Mouse (Mus musculus): ENCODE measurements at regions not wholly inside any gene's neighbourhood (a gene's known extent, or its start where the extent isn't known, plus 50 kb on each side); places are given as distances from the start of the nearest gene placed in this dataset.

DNA sequence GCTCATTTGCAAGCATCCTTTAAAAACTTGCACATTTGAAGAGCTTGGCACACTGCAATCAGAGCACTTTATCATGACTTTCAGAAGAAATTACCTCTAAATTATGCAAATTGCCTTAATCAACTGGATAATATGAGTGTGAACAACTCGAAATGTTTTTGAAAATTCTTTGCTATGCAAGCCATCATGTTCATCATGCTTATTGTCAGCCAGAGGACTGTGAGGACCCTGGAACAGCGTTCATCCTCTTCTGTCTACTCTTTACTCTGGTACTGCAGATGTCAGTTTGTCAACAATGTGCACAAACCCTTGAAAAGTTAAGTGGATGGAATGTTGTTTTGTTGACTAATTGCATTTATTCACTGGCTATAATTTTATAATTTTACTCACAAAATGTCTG, 1899.9 kb upstream of the Slc39a10 start:
- DNase-seq, result no peak

DNA sequence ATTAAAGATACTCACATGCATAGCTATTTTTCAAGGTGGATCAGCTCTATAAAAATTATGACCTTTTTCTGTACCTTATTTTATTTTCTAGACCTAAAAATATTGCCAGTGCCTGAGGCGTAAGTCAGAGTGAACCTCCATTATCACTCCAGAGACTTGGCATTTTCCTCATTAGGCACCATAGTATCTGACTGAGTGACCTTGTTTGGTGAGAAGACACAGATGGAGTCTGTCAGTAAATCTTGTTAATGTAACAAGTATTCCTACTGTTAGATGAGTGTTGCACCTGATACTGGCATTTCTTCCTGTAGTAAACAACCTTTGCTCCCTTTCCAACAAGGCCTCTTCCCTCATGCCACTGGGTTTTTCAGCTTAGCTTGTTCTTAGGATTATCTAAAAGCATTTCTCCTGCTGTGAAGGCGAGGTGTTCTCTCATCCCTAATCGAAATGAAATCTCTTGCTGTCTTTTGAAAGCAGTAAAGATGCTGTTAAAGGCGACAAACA, 1860.7 kb upstream of the Slc39a10 start:
- peak; percentile 49 for DNase-seq

DNA sequence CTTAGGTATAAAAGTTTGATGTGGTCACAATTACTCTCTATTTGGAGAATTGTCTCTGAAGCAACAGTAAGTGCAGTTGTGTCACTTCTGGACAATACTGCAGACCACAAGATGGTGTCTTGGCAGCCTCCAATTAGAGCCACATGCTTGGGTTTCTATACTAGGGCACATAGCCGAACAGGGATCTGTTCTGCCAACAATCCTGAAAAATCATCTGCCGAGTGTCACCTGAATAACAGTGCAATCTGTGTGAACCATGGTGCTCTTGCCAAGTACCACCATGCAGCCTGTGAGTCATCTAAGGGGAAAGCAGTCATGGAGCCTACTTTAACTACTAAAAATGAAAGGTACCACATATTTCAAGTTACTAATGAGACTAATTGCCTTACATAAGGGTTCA, 1840.9 kb upstream of the Slc39a10 start:
- peak; percentile 97 for DNase-seq

DNA sequence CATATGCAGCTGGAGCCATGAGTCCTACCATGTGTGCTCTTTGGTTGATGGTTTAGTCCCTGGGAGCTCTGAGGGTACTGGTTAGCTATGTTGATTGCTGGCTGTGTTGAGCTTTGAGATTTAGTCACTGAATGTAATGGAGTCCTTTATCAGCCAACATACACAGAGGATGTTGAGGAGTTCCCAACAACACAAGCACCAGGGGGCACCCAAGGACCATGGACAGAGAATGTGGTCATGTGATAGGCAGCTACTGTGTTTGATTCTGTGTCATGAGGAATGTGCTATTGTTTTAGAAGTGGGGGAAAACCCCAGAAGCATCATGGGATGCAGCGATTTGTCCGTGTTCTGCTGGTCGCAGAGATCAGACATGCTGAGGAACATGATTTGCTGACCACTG, 1816.0 kb upstream of the Slc39a10 start:
- DNase-seq, result peak; percentile 18
